Mouse (Mus musculus) kidney, embryonic 16.5 days (tissue): Measurements from ENCODE around the gene Edf1. TPM values are rescaled to one million over a fixed set of nuclear protein-coding genes. Genes with fewer than 3 reads are reported as not detected.

Source experiments
- ATAC-seq: fragments of 200-750 bp; cut with Nextera tagmentation; 2 replicates; pipeline ENCODE4 v1.8.0; 2017; ENCODE audit warnings: moderate TSS enrichment; ENCODE audit not compliant: low FRiP score, low TSS enrichment
- H3K27ac ChIP-seq: fragments of 300-500 bp; sonication (generic); 2 replicates; pipeline ENCODE4 v1.5.1; 2014; ENCODE audit warnings: low read length
- H3K27me3 ChIP-seq: fragments of 300-500 bp; sonication (generic); 2 replicates; pipeline ENCODE4 v1.6.1; 2014; ENCODE audit warnings: low read length, control low read depth, mixed read lengths; ENCODE audit not compliant: insufficient read depth
- H3K36me3 ChIP-seq: fragments of 300-500 bp; sonication (generic); 2 replicates; pipeline ENCODE4 v1.6.1; 2014; ENCODE audit warnings: low read length, control low read depth, mixed read lengths; ENCODE audit not compliant: insufficient read depth
- H3K4me1 ChIP-seq: fragments of 300-500 bp; sonication (generic); 2 replicates; pipeline ENCODE4 v1.6.1; 2014; ENCODE audit warnings: low read length, control low read depth, mixed read lengths; ENCODE audit not compliant: insufficient read depth
- H3K4me2 ChIP-seq: fragments of 300-500 bp; sonication (generic); replicated peaks from 2 replicates; pipeline ENCODE4 v1.6.1; 2014; ENCODE audit warnings: low read depth, low read length
- H3K4me3 ChIP-seq: fragments of 300-500 bp; sonication (generic); 2 replicates; pipeline ENCODE4 v1.5.1; 2014; ENCODE audit warnings: mild to moderate bottlenecking, low read length
- H3K9ac ChIP-seq: fragments of 300-500 bp; sonication (generic); replicated peaks from 2 replicates; pipeline ENCODE4 v1.6.1; 2014; ENCODE audit warnings: low read length
- H3K9me3 ChIP-seq: fragments of 300-500 bp; sonication (generic); 2 replicates; pipeline ENCODE4 v1.6.1; 2016; ENCODE audit warnings: low read length, control low read depth
- WGBS: fragments of 180-500 bp; shearing (Covaris S2); extraction: QIAGEN DNeasy Blood & Tissue Kit; methylation state at CpG from one replicate; pipeline ENCODE4 v1.1.7; 2014; 5-methylcytosine and 5-hydroxymethylcytosine counted together
- polyA plus RNA-seq: library from polyadenylated mRNA; unstranded; fragments of >200 nt; fragmentation: Nextera tagmentation; extraction: Ambion mirVana; gene quantifications from 2 replicates; pipeline ENCODE4 v1.2.1, GENCODE M21; 2015

Gene Edf1
- polyA plus RNA-seq: 372 and 373 TPM in 2 replicates

- Histone ChIP-seq H3K9me3 (no peaks in the 10 kb centered on the region), H3K36me3 (peaks cover 26% of the 10 kb centered on the region), H3K27me3 (no peaks in the 10 kb centered on the region), H3K27ac (peak within 1 kb of the TSS; percentile 83), H3K4me1 (peaks cover 18% of the 10 kb centered on the region), H3K9ac (peak within 1 kb of the TSS; percentile 94), H3K4me2 (peak within 1 kb of the TSS; percentile 92), H3K4me3 (peak within 1 kb of the TSS; percentile 97)
- under 1% methylated on average over 61 of the region's 61 CpGs for WGBS
- peak; percentile 98 for ATAC-seq
Measured at GRCm38 (mm10) chr2:25557221-25557963, at the start of gene Edf1. TSS of gene Edf1 (plus strand) at chr2:25557847.

- 69% methylated on average over 3 of the region's 3 CpGs for WGBS
- Histone ChIP-seq H3K4me3 (no peak overlapping the region), H3K36me3 (peaks cover 5% of the 10 kb centered on the region; the same call in 1 of the 2 replicates), H3K27ac (no peak overlapping the region), H3K9me3 (no peaks in the 10 kb centered on the region), H3K4me2 (no peak overlapping the region), H3K27me3 (no peaks in the 10 kb centered on the region), H3K4me1 (no peaks in the 10 kb centered on the region), H3K9ac (no peak overlapping the region)
- no peak for ATAC-seq
Measured at GRCm38 (mm10) chr2:25509912-25510311, 47.7 kb upstream of the Edf1 start.

GRCm38 (mm10) chr2:25526510-25527302 lies 30.9 kb upstream of the Edf1 start:
- no peaks in the 10 kb centered on the region for H3K9me3 ChIP-seq
- H3K4me2 ChIP-seq: no peak overlapping the region
- no peak overlapping the region for H3K27ac ChIP-seq
- WGBS: 86% methylated on average over 9 of the region's 9 CpGs
- H3K36me3 ChIP-seq: peaks cover 80% of the 10 kb centered on the region
- no peaks in the 10 kb centered on the region for H3K27me3 ChIP-seq
- no peak for ATAC-seq
- H3K4me3 ChIP-seq: no peak overlapping the region
- H3K9ac ChIP-seq: no peak overlapping the region
- H3K4me1 ChIP-seq: no peaks in the 10 kb centered on the region

- no peak overlapping the region for H3K27ac ChIP-seq
- H3K4me3 ChIP-seq: no peak overlapping the region
- no peaks in the 10 kb centered on the region for H3K27me3 ChIP-seq
- H3K4me2 ChIP-seq: no peak overlapping the region
- H3K36me3 ChIP-seq: peaks cover 67% of the 10 kb centered on the region
- H3K9ac ChIP-seq: no peak overlapping the region
- no peaks in the 10 kb centered on the region for H3K9me3 ChIP-seq
- WGBS: 89% methylated on average over 2 of the region's 2 CpGs
- ATAC-seq: no peak
- H3K4me1 ChIP-seq: no peaks in the 10 kb centered on the region
Measured at GRCm38 (mm10) chr2:25533707-25534106, 23.9 kb upstream of the Edf1 start.

- Histone ChIP-seq H3K4me1 (no peaks in the 10 kb centered on the region), H3K9me3 (no peaks in the 10 kb centered on the region), H3K9ac (no peak overlapping the region), H3K4me2 (no peak overlapping the region), H3K4me3 (no peak overlapping the region), H3K27ac (no peak overlapping the region), H3K36me3 (peaks cover 62% of the 10 kb centered on the region), H3K27me3 (no peaks in the 10 kb centered on the region)
- ATAC-seq: no peak
- WGBS: 80% methylated on average over 3 of the region's 3 CpGs
Measured at GRCm38 (mm10) chr2:25534178-25534865, 23.3 kb upstream of the Edf1 start.

- no peaks in the 10 kb centered on the region for H3K27me3 ChIP-seq
- peaks cover 58% of the 10 kb centered on the region for H3K36me3 ChIP-seq
- ATAC-seq: no peak
- no peaks in the 10 kb centered on the region; the same call in 1 of the 2 replicates for H3K4me1 ChIP-seq
- no peak overlapping the region for H3K27ac ChIP-seq
- no peak overlapping the region for H3K4me3 ChIP-seq
- H3K9ac ChIP-seq: no peak overlapping the region
- WGBS: 94% methylated on average over 2 of the region's 2 CpGs
- no peaks in the 10 kb centered on the region for H3K9me3 ChIP-seq
- no peak overlapping the region for H3K4me2 ChIP-seq
Measured at GRCm38 (mm10) chr2:25534866-25535182, 22.8 kb upstream of the Edf1 start.

GRCm38 (mm10) chr2:25536531-25536930 lies 21.1 kb upstream of the Edf1 start:
- Histone ChIP-seq H3K4me2 (no peak overlapping the region), H3K4me1 (peaks cover under 1% of the 10 kb centered on the region), H3K36me3 (peaks cover 43% of the 10 kb centered on the region), H3K27me3 (no peaks in the 10 kb centered on the region), H3K9ac (no peak overlapping the region), H3K27ac (no peak overlapping the region), H3K9me3 (no peaks in the 10 kb centered on the region), H3K4me3 (no peak overlapping the region)
- ATAC-seq: no peak
- WGBS: 91% methylated on average over 8 of the region's 8 CpGs

GRCm38 (mm10) chr2:25540541-25540948 lies 17.1 kb upstream of the Edf1 start:
- H3K27me3 ChIP-seq: no peaks in the 10 kb centered on the region
- no peak overlapping the region for H3K4me3 ChIP-seq
- H3K36me3 ChIP-seq: peaks cover 22% of the 10 kb centered on the region
- peaks cover 17% of the 10 kb centered on the region for H3K4me1 ChIP-seq
- H3K4me2 ChIP-seq: no peak overlapping the region
- WGBS: 64% methylated on average over 4 of the region's 4 CpGs
- H3K9me3 ChIP-seq: no peaks in the 10 kb centered on the region
- ATAC-seq: peak; percentile 55
- no peak overlapping the region for H3K9ac ChIP-seq
- peak overlapping the region; percentile 84 for H3K27ac ChIP-seq

GRCm38 (mm10) chr2:25541644-25542367 lies 15.8 kb upstream of the Edf1 start:
- whole genome bisulfite sequencing: 38% methylated on average over 10 of the region's 10 CpGs
- H3K9ac ChIP-seq: 0 out of 2 replicates have a peak overlapping the region, but pooled peaks have one; percentile 18
- ATAC-seq: no peak
- H3K9me3 ChIP-seq: no peaks in the 10 kb centered on the region
- peak overlapping the region; percentile 67; the same call in 1 of the 2 replicates for H3K27ac ChIP-seq
- no peaks in the 10 kb centered on the region for H3K27me3 ChIP-seq
- peaks cover 10% of the 10 kb centered on the region for H3K36me3 ChIP-seq
- no peak overlapping the region for H3K4me3 ChIP-seq
- no peak overlapping the region for H3K4me2 ChIP-seq
- H3K4me1 ChIP-seq: peaks cover 24% of the 10 kb centered on the region
